In the genomic region with DNA sequence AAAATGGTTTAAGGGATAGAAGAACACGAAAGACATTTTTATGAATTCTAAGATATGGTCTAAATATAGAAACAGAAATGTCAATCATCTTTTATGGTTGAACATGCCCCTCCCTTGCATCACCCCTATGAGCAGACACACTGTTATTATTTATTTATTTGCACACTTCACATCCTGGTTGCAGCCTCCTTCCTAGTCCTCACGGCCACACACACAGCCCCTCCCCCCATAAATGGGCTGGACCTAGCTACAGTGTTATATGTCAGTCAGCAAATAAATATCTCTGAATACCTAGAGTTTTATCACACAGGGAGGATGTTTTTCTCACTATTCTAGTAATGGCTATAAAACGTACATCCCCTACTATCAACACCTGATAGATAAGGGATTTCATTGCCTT, we compare ENCODE assay signal across 32 mouse cellular contexts. TPM values are rescaled to one million over a fixed set of nuclear protein-coding genes. Genes with fewer than 3 reads are reported as not detected.
"Had no signal": no experiment of that assay in that cellular context is flagged by ENCODE, and none has a peak within 500 bp of the region (broad histone marks: within the 10 kb centered on the region; RNA-seq: fewer than 3 reads in every experiment).

No protein-coding gene starts in this region.

- H3K36me3 ChIP-seq: heart, embryonic 10.5 days; heart, embryonic 12.5 days; heart, embryonic 13.5 days; heart, embryonic 15.5 days; hindbrain, embryonic 10.5 days; hindbrain, embryonic 12.5 days; hindbrain, embryonic 13.5 days; hindbrain, embryonic 15.5 days; kidney, embryonic 15.5 days had no signal

- H3K4me2 ChIP-seq: heart, embryonic 11.5 days; heart, embryonic 12.5 days; heart, embryonic 13.5 days; heart, embryonic 15.5 days; hindbrain, embryonic 12.5 days; hindbrain, embryonic 13.5 days; hindbrain, embryonic 14.5 days; hindbrain, embryonic 15.5 days; kidney, embryonic 15.5 days had no signal

- H3K27ac ChIP-seq: heart, adult 2 months; heart, embryonic 10.5 days; heart, embryonic 13.5 days; heart, embryonic 15.5 days; hindbrain, embryonic 10.5 days; hindbrain, embryonic 12.5 days; hindbrain, embryonic 13.5 days; hindbrain, embryonic 14.5 days; hindbrain, embryonic 15.5 days; hindbrain, postnatal 0 days; kidney, embryonic 15.5 days; layer of hippocampus, adult 2 months; left cerebral cortex, adult 2 months had no signal

- H3K4me3 ChIP-seq: heart, adult 2 months; heart, embryonic 10.5 days; heart, embryonic 12.5 days; heart, embryonic 13.5 days; heart, embryonic 15.5 days; hindbrain, embryonic 10.5 days; hindbrain, embryonic 12.5 days; hindbrain, embryonic 13.5 days; hindbrain, embryonic 15.5 days; kidney, embryonic 15.5 days; layer of hippocampus, adult 2 months; left cerebral cortex, adult 2 months had no signal

- DNase-seq: heart, adult 2 months; heart, postnatal 10 days; heart, postnatal 14 days; heart, postnatal 36 days; heart, postnatal 4 days; kidney, adult 11 months; kidney, adult 18-20 months; kidney, adult 2 months; kidney, adult 8-10 months; kidney, adult 9 months; kidney, postnatal 10 days; kidney, postnatal 14 days; kidney, postnatal 36 days; kidney, postnatal 4 days; layer of hippocampus, adult 9-11 months; layer of hippocampus, postnatal 36 days had no signal

- H3K9me3 ChIP-seq: heart, embryonic 10.5 days; heart, embryonic 12.5 days; heart, embryonic 13.5 days; heart, embryonic 15.5 days; hindbrain, embryonic 10.5 days; hindbrain, embryonic 12.5 days; hindbrain, embryonic 13.5 days; hindbrain, embryonic 15.5 days; kidney, embryonic 15.5 days had no signal

- H3K9ac ChIP-seq: heart, embryonic 12.5 days; heart, embryonic 13.5 days; heart, embryonic 15.5 days; hindbrain, embryonic 12.5 days; hindbrain, embryonic 13.5 days; hindbrain, embryonic 14.5 days; hindbrain, embryonic 15.5 days; kidney, embryonic 15.5 days had no signal

- ATAC-seq: hindbrain, embryonic 16.5 days; hindbrain, postnatal 0 days; inflammation-experienced regulatory T-cells, adult 6 months had no signal

- H3K4me1 ChIP-seq: heart, embryonic 15.5 days; hindbrain, embryonic 15.5 days; kidney, embryonic 15.5 days had no signal

- H3K27me3 ChIP-seq: heart, embryonic 12.5 days; heart, embryonic 13.5 days; heart, embryonic 15.5 days; hindbrain, embryonic 12.5 days; hindbrain, embryonic 15.5 days; kidney, embryonic 15.5 days had no signal

RNA-seq across cellular contexts. Expression of gene Fzd1, which starts 29.0 kb away (rescaled TPM):
- polyA plus RNA-seq: inflammation-experienced regulatory T-cells, adult 6 months had no signal
